Mouse (Mus musculus): ENCODE results near the gene Mettl9. TPM values are rescaled to one million over a fixed set of nuclear protein-coding genes. Genes with fewer than 3 reads are reported as not detected.
"Not testable (repeated sequence)": the region's sequence is repeated elsewhere in the genome, so short reads cannot be mapped to it uniquely, and the experiment has no call there.

The Mettl9 gene
- polyA plus RNA-seq, 1 experiment = 17.9 TPM

- TF ChIP-seq POLR2A (IDR thresholded peaks at IDR 0.05; ENCODE audit: borderline replicate concordance, extremely low read depth, low read depth, low read length) (no peak), CTCF (IDR thresholded peaks at IDR 0.05; ENCODE audit: insufficient read depth, low read length) (no peak)
- DNase-seq = no peak
- 66% methylated on average over 10 of the region's 10 CpGs for WGBS
- H3K4me3 ChIP-seq (replicated peaks; ENCODE audit: extremely low read depth, low read depth, low read length) = no peak overlapping the region
- no peaks in the 10 kb centered on the region for H3K4me1 ChIP-seq (ENCODE audit: control insufficient read depth, insufficient read depth, low read length)
These were observed 19.8 kb upstream of the Mettl9 start for GRCm38 (mm10) chr7:121014486-121014885.

GRCm38 (mm10) chr7:121018778-121019177 is 15.5 kb upstream of the Mettl9 start:
- Histone ChIP-seq H3K4me1 (ENCODE audit: control insufficient read depth, insufficient read depth, low read length) (no peaks in the 10 kb centered on the region), H3K4me3 (replicated peaks; ENCODE audit: extremely low read depth, low read depth, low read length) (no peak overlapping the region)
- no peak for DNase-seq
- 87% methylated on average over 3 of the region's 3 CpGs for WGBS
- no peak for TF ChIP-seq POLR2A (IDR thresholded peaks at IDR 0.05; ENCODE audit: borderline replicate concordance, extremely low read depth, low read depth, low read length)
- no peak for TF ChIP-seq CTCF (IDR thresholded peaks at IDR 0.05; ENCODE audit: insufficient read depth, low read length)

GRCm38 (mm10) chr7:121020277-121020676 is 14.0 kb upstream of the Mettl9 start:
- Histone ChIP-seq H3K4me1 (ENCODE audit: control insufficient read depth, insufficient read depth, low read length) (no peaks in the 10 kb centered on the region), H3K4me3 (replicated peaks; ENCODE audit: extremely low read depth, low read depth, low read length) (no peak overlapping the region)
- DNase-seq = no peak
- 28% methylated on average over 8 of the region's 8 CpGs for WGBS
- peak; percentile 64 for TF ChIP-seq CTCF (IDR thresholded peaks at IDR 0.05; ENCODE audit: insufficient read depth, low read length)
- TF ChIP-seq POLR2A (IDR thresholded peaks at IDR 0.05; ENCODE audit: borderline replicate concordance, extremely low read depth, low read depth, low read length) = no peak

- H3K4me3 ChIP-seq (replicated peaks; ENCODE audit: extremely low read depth, low read depth, low read length) = no peak overlapping the region
- H3K4me1 ChIP-seq (ENCODE audit: control insufficient read depth, insufficient read depth, low read length) = no peaks in the 10 kb centered on the region
- 54% methylated on average over 6 of the region's 6 CpGs for WGBS
- DNase-seq = no peak
- TF ChIP-seq CTCF (IDR thresholded peaks at IDR 0.05; ENCODE audit: insufficient read depth, low read length) (no peak), POLR2A (IDR thresholded peaks at IDR 0.05; ENCODE audit: borderline replicate concordance, extremely low read depth, low read depth, low read length) (no peak)
These were observed 8.8 kb upstream of the Mettl9 start for GRCm38 (mm10) chr7:121025221-121026008.

- Histone ChIP-seq H3K4me1 (ENCODE audit: control insufficient read depth, insufficient read depth, low read length) (no peaks in the 10 kb centered on the region), H3K4me3 (replicated peaks; ENCODE audit: extremely low read depth, low read depth, low read length) (no peak overlapping the region)
- no peak for DNase-seq
- TF ChIP-seq POLR2A (IDR thresholded peaks at IDR 0.05; ENCODE audit: borderline replicate concordance, extremely low read depth, low read depth, low read length) = no peak
- no peak for TF ChIP-seq CTCF (IDR thresholded peaks at IDR 0.05; ENCODE audit: insufficient read depth, low read length)
- WGBS = 51% methylated on average over 3 of the region's 3 CpGs
These were observed 7.9 kb upstream of the Mettl9 start for GRCm38 (mm10) chr7:121026300-121026699.

DNA sequence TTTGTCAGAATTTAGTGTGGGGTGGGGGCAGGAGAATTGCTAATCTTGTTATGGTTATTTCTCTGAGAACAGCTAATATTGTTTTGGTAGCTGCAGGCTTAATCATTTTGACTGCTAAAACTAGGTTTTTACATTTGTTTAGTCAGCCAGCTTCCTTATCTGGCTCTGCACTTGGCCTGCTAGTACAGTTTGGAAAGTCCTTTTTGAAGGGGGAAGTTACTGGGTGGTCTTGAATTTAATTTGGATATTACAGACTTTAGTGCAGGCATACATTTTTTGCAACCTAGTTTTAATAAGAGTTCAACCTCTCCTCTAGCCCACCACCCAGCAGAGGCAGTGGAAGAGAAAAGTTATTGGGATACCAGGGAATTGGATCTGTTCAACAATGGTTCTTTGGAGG is 4.3 kb upstream of the Mettl9 start:
- not testable (repeated sequence) for H3K4me3 ChIP-seq (replicated peaks; ENCODE audit: extremely low read depth, low read depth, low read length); DNase-seq

DNA sequence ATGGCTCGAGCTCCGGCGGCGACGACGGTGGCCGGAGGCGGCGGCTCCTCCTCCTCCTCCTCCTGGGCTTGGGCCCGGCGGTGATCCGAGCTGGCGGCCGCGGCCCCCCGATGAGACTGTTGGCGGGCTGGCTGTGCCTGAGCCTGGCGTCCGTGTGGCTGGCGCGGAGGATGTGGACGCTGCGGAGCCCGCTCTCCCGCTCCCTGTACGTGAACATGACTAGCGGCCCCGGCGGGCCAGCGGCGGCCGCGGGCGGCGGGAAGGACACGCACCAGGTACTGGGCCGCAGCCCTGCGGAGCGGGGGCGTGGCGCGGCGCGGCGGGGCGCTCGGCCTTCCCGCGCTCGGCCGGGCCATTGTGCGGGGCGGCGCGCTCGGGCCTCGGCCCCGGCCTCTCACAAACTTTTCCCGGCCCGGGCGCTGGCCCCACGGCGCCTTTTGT is 476 bp downstream of the Mettl9 start:
- Histone ChIP-seq H3K4me1 (ENCODE audit: control insufficient read depth, insufficient read depth, low read length) (peaks cover 5% of the 10 kb centered on the region; the same call in 1 of the 2 replicates), H3K4me3 (replicated peaks; ENCODE audit: extremely low read depth, low read depth, low read length) (peak overlapping the region; percentile 72)
- under 1% methylated on average over 46 of the region's 63 CpGs for WGBS
- TF ChIP-seq CTCF (IDR thresholded peaks at IDR 0.05; ENCODE audit: insufficient read depth, low read length) (no peak), POLR2A (IDR thresholded peaks at IDR 0.05; ENCODE audit: borderline replicate concordance, extremely low read depth, low read depth, low read length) (no peak)
- peak; percentile 75 for DNase-seq

More for the DNA sequence above, 4.3 kb upstream of the Mettl9 start:
- H3K4me1 ChIP-seq (ENCODE audit: control insufficient read depth, insufficient read depth, low read length) = not testable (repeated sequence)

DNA sequence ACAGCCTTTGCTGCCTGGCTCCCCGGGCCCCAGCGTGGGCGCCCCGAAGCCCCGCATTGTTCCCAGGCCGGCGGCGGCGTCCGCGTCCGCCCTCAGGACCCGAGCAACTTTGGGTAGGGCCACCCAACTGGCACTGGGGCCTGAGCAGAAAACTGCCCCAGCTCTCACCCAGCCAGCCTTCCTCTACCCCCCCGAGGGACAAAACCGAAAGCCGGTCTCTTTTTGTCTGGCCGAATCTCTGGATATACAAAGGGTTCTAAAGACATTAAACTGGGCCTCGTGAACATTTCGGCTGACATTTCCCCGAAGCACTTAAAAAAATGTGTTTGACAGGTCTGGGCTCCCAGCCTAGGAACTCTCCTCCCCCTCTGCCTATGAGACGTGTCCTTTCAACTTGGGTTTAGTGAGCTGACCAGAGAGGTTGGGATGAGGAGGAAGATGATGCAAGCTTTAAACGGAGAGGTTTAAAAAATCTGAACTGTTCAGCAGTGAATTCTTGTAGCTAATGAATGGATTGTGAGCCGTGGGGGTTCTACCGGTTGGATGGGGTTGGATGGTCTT is 996 bp downstream of the Mettl9 start:
- Histone ChIP-seq H3K4me3 (replicated peaks; ENCODE audit: extremely low read depth, low read depth, low read length) (peak overlapping the region; percentile 72), H3K4me1 (ENCODE audit: control insufficient read depth, insufficient read depth, low read length) (peaks cover 5% of the 10 kb centered on the region; the same call in 1 of the 2 replicates)
- WGBS = under 1% methylated on average over 24 of the region's 24 CpGs
- DNase-seq = peak; percentile 52
- TF ChIP-seq POLR2A (IDR thresholded peaks at IDR 0.05; ENCODE audit: borderline replicate concordance, extremely low read depth, low read depth, low read length) (no peak), CTCF (IDR thresholded peaks at IDR 0.05; ENCODE audit: insufficient read depth, low read length) (no peak)

DNA sequence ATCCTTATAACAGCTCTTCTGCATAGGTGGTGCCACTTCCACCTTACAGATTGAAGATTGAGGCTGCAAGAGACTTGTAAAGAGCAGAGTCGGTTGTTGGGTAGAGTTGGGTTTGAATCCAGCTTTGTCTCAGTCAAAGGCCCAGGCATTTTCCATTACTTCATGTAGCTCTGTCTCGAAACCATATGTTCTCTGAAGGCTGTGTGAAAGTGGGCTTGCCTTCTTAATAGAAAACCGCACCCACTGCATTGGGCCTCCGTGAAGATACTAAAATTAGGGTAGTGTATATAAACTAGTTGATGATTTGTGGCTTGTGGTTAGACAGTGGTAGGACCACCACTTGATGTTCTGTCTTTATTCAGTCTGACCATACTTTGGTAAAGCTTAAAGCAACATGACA is 6.3 kb downstream of the Mettl9 start:
- DNase-seq = no peak
- Histone ChIP-seq H3K4me1 (ENCODE audit: control insufficient read depth, insufficient read depth, low read length) (peaks cover 3% of the 10 kb centered on the region), H3K4me3 (replicated peaks; ENCODE audit: extremely low read depth, low read depth, low read length) (no peak overlapping the region)
- WGBS = 77% methylated on average over 4 of the region's 4 CpGs
- TF ChIP-seq POLR2A (IDR thresholded peaks at IDR 0.05; ENCODE audit: borderline replicate concordance, extremely low read depth, low read depth, low read length) = no peak
- TF ChIP-seq CTCF (IDR thresholded peaks at IDR 0.05; ENCODE audit: insufficient read depth, low read length) = no peak

GRCm38 (mm10) chr7:121041989-121042388 is 7.7 kb downstream of the Mettl9 start:
- Histone ChIP-seq H3K4me1 (ENCODE audit: control insufficient read depth, insufficient read depth, low read length) (no peaks in the 10 kb centered on the region; the same call in 1 of the 2 replicates), H3K4me3 (replicated peaks; ENCODE audit: extremely low read depth, low read depth, low read length) (no peak overlapping the region)
- no peak for DNase-seq
- WGBS = 60% methylated on average over 1 of the region's 1 CpGs
- TF ChIP-seq POLR2A (IDR thresholded peaks at IDR 0.05; ENCODE audit: borderline replicate concordance, extremely low read depth, low read depth, low read length) (no peak), CTCF (IDR thresholded peaks at IDR 0.05; ENCODE audit: insufficient read depth, low read length) (no peak)

All from lung, adult 2 months (tissue).